Mouse (Mus musculus) limb, embryonic 11.5 days (tissue): Measurements from ENCODE around the gene Traf4. TPM values are rescaled to one million over a fixed set of nuclear protein-coding genes. Genes with fewer than 3 reads are reported as not detected.

Experiments used
- ATAC-seq: fragments of 200-750 bp; cut with Nextera tagmentation; 2 replicates; pipeline ENCODE4 v1.8.0; 2017; ENCODE audit warnings: low read depth; ENCODE audit not compliant: insufficient number of reproducible peaks, low FRiP score, low TSS enrichment
- DNase-seq: peaks from one replicate; pipeline ENCODE4 v3.0.0-alpha.2; 2015; ENCODE audit warnings: low spot score
- H3K27ac ChIP-seq: fragments of 300-500 bp; sonication (generic); replicated peaks from 2 replicates; pipeline ENCODE4 v1.5.1; 2014; ENCODE audit warnings: low read depth, mild to moderate bottlenecking, low read length
- H3K27me3 ChIP-seq: fragments of 300-500 bp; sonication (generic); 2 replicates; pipeline ENCODE4 v1.6.1; 2014; ENCODE audit warnings: mild to moderate bottlenecking, low read length, mixed read lengths; ENCODE audit not compliant: control insufficient read depth, insufficient read depth
- H3K36me3 ChIP-seq: fragments of 300-500 bp; sonication (generic); 2 replicates; pipeline ENCODE4 v1.6.1; 2014; ENCODE audit warnings: mild to moderate bottlenecking, low read length, moderate library complexity, mixed read lengths; ENCODE audit not compliant: control insufficient read depth, insufficient read depth
- H3K4me1 ChIP-seq: fragments of 300-500 bp; sonication (generic); 2 replicates; pipeline ENCODE4 v1.6.1; 2014; ENCODE audit warnings: low read length, mixed read lengths; ENCODE audit not compliant: control insufficient read depth, insufficient read depth
- H3K4me2 ChIP-seq: fragments of 300-500 bp; sonication (generic); 2 replicates; pipeline ENCODE4 v1.6.1; 2014; ENCODE audit warnings: low read depth, mild to moderate bottlenecking, moderate library complexity; ENCODE audit not compliant: severe bottlenecking
- H3K4me3 ChIP-seq: fragments of 300-500 bp; sonication (generic); 2 replicates; pipeline ENCODE4 v1.5.1; 2014; ENCODE audit warnings: low read depth, low read length
- H3K9ac ChIP-seq: fragments of 300-500 bp; sonication (generic); 2 replicates; pipeline ENCODE4 v1.6.1; 2014; ENCODE audit warnings: mild to moderate bottlenecking, low read length
- H3K9me3 ChIP-seq: fragments of 300-500 bp; sonication (generic); 2 replicates; pipeline ENCODE4 v1.6.1; 2016; ENCODE audit warnings: low read length; ENCODE audit not compliant: control insufficient read depth
- WGBS: fragments of 180-500 bp; shearing (Covaris S2); extraction: QIAGEN DNeasy Blood & Tissue Kit; methylation state at CpG from one replicate; pipeline ENCODE4 v1.1.7; 2014; 5-methylcytosine and 5-hydroxymethylcytosine counted together
- polyA plus RNA-seq: library from polyadenylated mRNA; unstranded; fragments of >200 nt; fragmentation: Nextera tagmentation; extraction: Ambion mirVana; gene quantifications from 2 replicates; pipeline ENCODE4 v1.2.1, GENCODE M21; 2014

Gene Traf4
- polyA plus RNA-seq, 1 experiment from 2014 or later = 92.6 TPM

DNA sequence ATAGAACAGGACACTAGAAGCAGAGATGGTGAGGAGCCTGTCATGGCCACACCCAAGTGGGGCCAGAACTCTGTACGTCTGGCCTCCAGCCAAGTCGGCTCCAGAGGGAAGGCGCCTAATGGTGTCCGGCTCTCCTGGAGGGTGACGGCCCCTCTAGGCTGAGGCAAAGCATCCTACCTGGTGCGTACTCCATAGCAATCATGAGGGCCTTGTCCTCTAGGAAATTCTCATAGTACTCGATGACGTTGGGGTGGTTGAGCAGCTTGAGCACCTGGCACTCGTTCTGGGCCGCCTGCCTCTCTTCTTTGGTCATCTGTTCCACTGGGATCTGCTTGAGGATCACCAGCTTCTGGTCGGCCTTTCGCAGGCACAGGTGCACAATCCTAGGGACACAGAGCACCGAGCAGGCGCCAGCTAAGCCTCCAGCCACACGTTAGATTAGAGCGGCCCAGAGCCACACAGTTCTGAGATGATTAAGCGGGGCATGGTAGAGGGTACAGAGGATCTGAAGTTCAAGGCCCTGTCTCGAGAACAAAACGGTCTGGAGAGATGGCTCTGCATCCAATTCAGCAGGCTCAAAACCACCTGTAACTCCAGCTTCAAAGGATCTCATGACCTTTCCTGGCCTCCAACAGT lies 7.5 kb upstream of the Traf4 start:
- 81% methylated on average over 19 of the region's 19 CpGs for WGBS
- DNase-seq = no peak

GRCm38 (mm10) chr11:78172034-78172747 lies 6.8 kb upstream of the Traf4 start:
- Histone ChIP-seq H3K9me3 (no peaks in the 10 kb centered on the region), H3K27me3 (no peaks in the 10 kb centered on the region), H3K27ac (no peak overlapping the region), H3K36me3 (peaks cover 2% of the 10 kb centered on the region; the same call in 1 of the 2 replicates), H3K4me2 (no peak overlapping the region), H3K4me3 (no peak overlapping the region), H3K4me1 (peaks cover 3% of the 10 kb centered on the region; the same call in 1 of the 2 replicates), H3K9ac (no peak overlapping the region)
- 79% methylated on average over 16 of the region's 16 CpGs for WGBS
- no peak for DNase-seq
- ATAC-seq = no peak

More for the DNA sequence above, 7.5 kb upstream of the Traf4 start:
- no peaks in the 10 kb centered on the region for H3K27me3 ChIP-seq
- no peak overlapping the region for H3K27ac ChIP-seq
- peaks cover 2% of the 10 kb centered on the region; the same call in 1 of the 2 replicates for H3K36me3 ChIP-seq
- H3K9ac ChIP-seq = no peak overlapping the region
- H3K9me3 ChIP-seq = no peaks in the 10 kb centered on the region
- peaks cover 8% of the 10 kb centered on the region; the same call in 1 of the 2 replicates for H3K4me1 ChIP-seq
- ATAC-seq = no peak
- no peak overlapping the region for H3K4me3 ChIP-seq
- no peak overlapping the region for H3K4me2 ChIP-seq

DNA sequence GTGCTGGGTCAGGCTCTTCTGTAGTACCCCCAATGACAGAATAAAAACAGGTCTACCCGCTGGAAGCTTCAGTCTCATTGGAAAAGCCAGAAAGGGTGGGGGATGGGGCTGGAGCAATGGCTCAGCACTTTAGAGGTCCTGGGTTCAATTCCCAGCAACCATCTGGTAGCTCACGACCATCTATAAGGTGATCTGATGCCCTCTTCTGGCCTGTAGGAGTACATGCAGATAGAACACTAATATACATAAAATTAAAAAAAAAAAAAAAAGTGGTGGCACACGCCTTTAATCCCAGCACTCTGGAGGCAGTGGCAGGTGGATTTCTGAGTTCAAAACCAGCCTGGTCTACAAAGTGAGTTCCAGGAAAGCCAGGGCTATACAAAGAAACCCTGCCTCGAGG lies 5.9 kb upstream of the Traf4 start:
- H3K9me3 ChIP-seq = no peaks in the 10 kb centered on the region
- 79% methylated on average over 4 of the region's 4 CpGs for WGBS

DNA sequence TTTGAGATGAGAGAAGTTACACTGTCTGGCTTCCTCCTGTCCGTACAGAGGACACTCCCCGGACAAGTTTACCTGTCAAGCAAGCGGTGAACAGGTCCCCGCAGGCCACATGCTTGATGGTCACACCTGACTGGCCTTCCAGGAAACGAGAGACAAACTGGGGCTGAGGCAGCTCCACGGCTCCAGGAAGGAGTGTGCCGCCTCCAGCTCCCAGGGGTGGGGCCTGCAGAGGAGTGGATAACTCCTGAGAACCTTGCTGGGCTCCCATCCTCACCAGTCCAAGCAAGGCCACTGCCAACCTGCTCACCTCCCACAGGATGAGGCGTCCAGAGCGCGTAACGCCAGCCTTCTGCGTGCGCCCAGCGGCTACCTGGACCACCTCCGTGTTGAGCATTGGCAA lies 4.9 kb upstream of the Traf4 start:
- Histone ChIP-seq H3K4me2 (no peak overlapping the region), H3K27me3 (no peaks in the 10 kb centered on the region), H3K9ac (no peak overlapping the region), H3K36me3 (peaks cover 2% of the 10 kb centered on the region; the same call in 1 of the 2 replicates), H3K4me1 (peaks cover 7% of the 10 kb centered on the region; the same call in 1 of the 2 replicates), H3K9me3 (no peaks in the 10 kb centered on the region), H3K4me3 (no peak overlapping the region), H3K27ac (no peak overlapping the region)
- ATAC-seq = no peak
- WGBS = 85% methylated on average over 15 of the region's 15 CpGs
- DNase-seq = no peak

More for the DNA sequence above, 5.9 kb upstream of the Traf4 start:
- Histone ChIP-seq H3K9ac (no peak overlapping the region), H3K4me2 (no peak overlapping the region), H3K4me1 (peaks cover 3% of the 10 kb centered on the region; the same call in 1 of the 2 replicates), H3K4me3 (no peak overlapping the region), H3K36me3 (peaks cover 2% of the 10 kb centered on the region; the same call in 1 of the 2 replicates), H3K27ac (no peak overlapping the region), H3K27me3 (no peaks in the 10 kb centered on the region)
- DNase-seq (no peak), ATAC-seq (no peak)

DNA sequence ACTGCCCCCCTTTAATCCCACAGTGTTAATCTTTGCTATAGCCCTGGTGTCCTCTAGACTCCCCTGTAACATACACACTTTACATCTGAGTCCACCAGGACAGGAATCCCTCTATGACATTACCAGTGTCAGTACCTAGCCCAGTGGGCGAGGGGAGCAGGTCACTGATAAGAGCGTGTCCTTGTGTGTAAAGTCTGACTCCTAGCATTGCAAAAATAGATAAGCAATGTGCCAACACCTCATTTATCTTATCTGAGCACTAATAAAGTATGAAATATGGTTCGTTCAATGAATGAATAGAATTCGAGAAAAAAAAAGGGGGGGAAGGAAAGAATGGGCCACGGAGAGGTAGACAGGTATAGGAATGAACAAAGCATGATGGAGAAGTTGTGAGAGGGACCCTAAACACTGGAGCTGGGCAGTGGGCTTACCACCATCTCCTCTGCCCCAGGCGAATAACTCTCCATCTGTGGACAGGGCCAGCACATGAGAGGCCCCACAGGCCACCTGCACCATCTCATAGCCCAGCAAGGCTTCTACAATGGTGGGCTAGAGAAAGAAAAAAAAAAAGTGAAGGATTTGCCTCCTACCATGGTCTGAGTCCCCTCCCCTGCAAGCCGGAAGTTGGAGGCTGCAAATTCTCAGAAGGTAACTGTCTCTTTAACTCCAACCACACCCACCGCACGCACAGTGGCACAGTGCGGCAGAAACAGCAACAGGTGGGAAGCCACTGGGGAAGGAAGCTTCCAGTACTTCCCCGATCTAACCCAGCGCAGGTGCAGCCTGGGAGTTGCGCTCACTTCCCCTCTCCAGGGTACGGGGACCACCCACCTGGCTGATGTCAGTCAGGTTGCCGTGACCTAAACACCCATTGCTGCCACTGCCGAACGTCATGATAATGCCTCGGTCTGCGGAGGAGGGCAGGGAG lies 3.4 kb upstream of the Traf4 start:
- no peaks in the 10 kb centered on the region for H3K9me3 ChIP-seq
- no peak overlapping the region for H3K4me3 ChIP-seq
- no peaks in the 10 kb centered on the region for H3K27me3 ChIP-seq
- DNase-seq (no peak), ATAC-seq (no peak)
- H3K27ac ChIP-seq = no peak overlapping the region
- peaks cover 2% of the 10 kb centered on the region; the same call in 1 of the 2 replicates for H3K36me3 ChIP-seq
- no peak overlapping the region for H3K9ac ChIP-seq
- H3K4me2 ChIP-seq = no peak overlapping the region
- H3K4me1 ChIP-seq = peaks cover 7% of the 10 kb centered on the region; the same call in 1 of the 2 replicates
- WGBS = 63% methylated on average over 19 of the region's 19 CpGs

- Histone ChIP-seq H3K4me1 (peaks cover 17% of the 10 kb centered on the region), H3K9me3 (no peaks in the 10 kb centered on the region), H3K9ac (no peak overlapping the region), H3K4me2 (no peak overlapping the region), H3K27ac (no peak overlapping the region), H3K4me3 (no peak overlapping the region), H3K27me3 (no peaks in the 10 kb centered on the region), H3K36me3 (peaks cover 2% of the 10 kb centered on the region; the same call in 1 of the 2 replicates)
- no peak for DNase-seq
- 90% methylated on average over 14 of the region's 14 CpGs for WGBS
- no peak for ATAC-seq
Observed at GRCm38 (mm10) chr11:78167257-78167959, 2.0 kb upstream of the Traf4 start.

- Histone ChIP-seq H3K27ac (no peak overlapping the region), H3K36me3 (peaks cover 6% of the 10 kb centered on the region; the same call in 1 of the 2 replicates), H3K4me3 (no peak overlapping the region), H3K9ac (no peak overlapping the region), H3K4me1 (peaks cover 23% of the 10 kb centered on the region), H3K4me2 (no peak overlapping the region), H3K9me3 (no peaks in the 10 kb centered on the region), H3K27me3 (no peaks in the 10 kb centered on the region)
- DNase-seq (no peak), ATAC-seq (no peak)
- 55% methylated on average over 6 of the region's 6 CpGs for WGBS
Observed at GRCm38 (mm10) chr11:78166640-78167039, 1.3 kb upstream of the Traf4 start.
